Mouse (Mus musculus): ENCODE measurements around the gene Rer1. TPM values are rescaled to one million over a fixed set of nuclear protein-coding genes. Genes with fewer than 3 reads are reported as not detected.
"Not testable (repeated sequence)": the region's sequence is repeated elsewhere in the genome, so short reads cannot be mapped to it uniquely, and the experiment has no call there.

The Rer1 gene
- polyA plus RNA-seq, 1 experiment from 2014 or later, result 157 TPM

DNA sequence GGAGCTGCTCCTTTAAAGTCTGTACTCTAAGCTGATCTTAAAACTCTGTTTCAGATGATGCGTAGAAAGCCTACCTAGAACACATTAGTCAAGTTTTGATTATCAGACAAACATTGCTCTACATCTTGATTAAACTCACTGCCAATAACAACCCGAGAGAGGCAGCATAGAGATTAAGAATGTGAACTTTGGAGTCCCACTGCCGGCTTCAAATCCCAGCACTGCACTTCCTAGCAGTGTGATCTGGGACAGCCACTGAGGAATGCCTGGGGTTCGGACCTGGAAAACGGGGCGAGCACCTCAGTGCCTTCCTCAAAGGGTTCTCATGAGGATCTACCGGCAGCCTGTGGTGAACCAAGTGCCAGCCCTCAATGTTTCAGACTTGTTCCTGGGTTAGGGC, 1.8 kb downstream of the Rer1 start:
- Histone ChIP-seq H3K9me3 (ENCODE audit: control insufficient read depth, low read length) (no peaks in the 10 kb centered on the region), H3K4me3 (ENCODE audit: low read length) (no peak overlapping the region), H3K27ac (ENCODE audit: low read length) (no peak overlapping the region), H3K9ac (ENCODE audit: low read length) (peak overlapping the region; percentile 91), H3K4me2 (ENCODE audit: low read depth, low read length) (peak overlapping the region; percentile 80; the same call in 1 of the 2 replicates), H3K36me3 (ENCODE audit: control insufficient read depth, insufficient read depth, low read length) (peaks cover 13% of the 10 kb centered on the region), H3K27me3 (ENCODE audit: control insufficient read depth, insufficient read depth, low read depth, low read length) (no peaks in the 10 kb centered on the region), H3K4me1 (replicated peaks; ENCODE audit: control insufficient read depth, insufficient read depth, low read length) (peaks cover 26% of the 10 kb centered on the region)
- ATAC-seq (ENCODE audit: low read depth), result no peak
- WGBS, result 85% methylated on average over 7 of the region's 7 CpGs

DNA sequence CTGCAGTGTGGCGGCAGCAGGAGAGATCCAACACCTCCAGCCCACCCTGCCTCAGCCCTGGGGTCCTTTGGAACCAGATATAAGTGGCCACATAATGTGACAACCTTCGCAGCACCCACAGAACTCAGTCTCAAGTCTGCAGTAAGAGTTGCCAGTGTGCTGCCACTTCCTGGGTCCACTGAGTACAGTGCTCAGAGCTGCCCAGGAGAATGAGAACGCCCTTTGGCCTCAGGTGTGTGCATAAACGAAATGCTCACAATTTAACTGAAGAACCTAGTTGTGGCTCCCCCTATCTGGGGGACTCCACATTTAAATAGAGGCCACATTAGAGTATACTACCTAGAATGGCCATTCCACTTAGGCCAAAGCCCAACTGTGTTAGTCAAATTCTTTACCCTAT, 2.6 kb downstream of the Rer1 start:
- Histone ChIP-seq H3K9me3 (ENCODE audit: control insufficient read depth, low read length) (no peaks in the 10 kb centered on the region), H3K9ac (ENCODE audit: low read length) (no peak overlapping the region), H3K27ac (ENCODE audit: low read length) (no peak overlapping the region), H3K4me3 (ENCODE audit: low read length) (no peak overlapping the region), H3K4me2 (ENCODE audit: low read depth, low read length) (no peak overlapping the region), H3K4me1 (replicated peaks; ENCODE audit: control insufficient read depth, insufficient read depth, low read length) (peaks cover 26% of the 10 kb centered on the region), H3K27me3 (ENCODE audit: control insufficient read depth, insufficient read depth, low read depth, low read length) (no peaks in the 10 kb centered on the region), H3K36me3 (ENCODE audit: control insufficient read depth, insufficient read depth, low read length) (peaks cover 18% of the 10 kb centered on the region)
- 84% methylated on average over 4 of the region's 4 CpGs for WGBS
- no peak for ATAC-seq (ENCODE audit: low read depth)

DNA sequence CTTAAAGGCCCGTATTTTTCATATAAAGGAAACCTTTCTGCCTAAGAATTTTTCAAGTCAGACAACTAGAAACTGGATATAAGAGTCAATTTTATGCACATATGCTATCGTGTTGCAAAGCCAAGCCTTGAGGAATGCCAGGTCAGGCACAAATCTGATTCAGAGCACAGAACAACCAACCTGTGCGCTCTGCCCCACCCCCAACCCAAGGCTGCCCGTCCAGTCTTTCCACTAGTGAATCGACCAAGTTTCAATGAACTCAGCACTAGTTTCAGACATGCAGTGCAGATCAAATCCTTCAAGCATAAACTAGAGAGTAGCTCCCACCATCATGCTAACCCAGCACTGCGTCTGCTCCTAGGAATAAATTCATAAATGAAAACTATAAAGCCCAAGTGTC, 6.5 kb downstream of the Rer1 start:
- WGBS, result 70% methylated on average over 6 of the region's 6 CpGs
- Histone ChIP-seq H3K27ac (ENCODE audit: low read length) (no peak overlapping the region), H3K9me3 (ENCODE audit: control insufficient read depth, low read length) (no peaks in the 10 kb centered on the region), H3K4me2 (ENCODE audit: low read depth, low read length) (no peak overlapping the region), H3K27me3 (ENCODE audit: control insufficient read depth, insufficient read depth, low read depth, low read length) (no peaks in the 10 kb centered on the region), H3K4me3 (ENCODE audit: low read length) (no peak overlapping the region), H3K36me3 (ENCODE audit: control insufficient read depth, insufficient read depth, low read length) (peaks cover 48% of the 10 kb centered on the region), H3K9ac (ENCODE audit: low read length) (no peak overlapping the region), H3K4me1 (replicated peaks; ENCODE audit: control insufficient read depth, insufficient read depth, low read length) (peaks cover 13% of the 10 kb centered on the region)
- no peak for ATAC-seq (ENCODE audit: low read depth)

DNA sequence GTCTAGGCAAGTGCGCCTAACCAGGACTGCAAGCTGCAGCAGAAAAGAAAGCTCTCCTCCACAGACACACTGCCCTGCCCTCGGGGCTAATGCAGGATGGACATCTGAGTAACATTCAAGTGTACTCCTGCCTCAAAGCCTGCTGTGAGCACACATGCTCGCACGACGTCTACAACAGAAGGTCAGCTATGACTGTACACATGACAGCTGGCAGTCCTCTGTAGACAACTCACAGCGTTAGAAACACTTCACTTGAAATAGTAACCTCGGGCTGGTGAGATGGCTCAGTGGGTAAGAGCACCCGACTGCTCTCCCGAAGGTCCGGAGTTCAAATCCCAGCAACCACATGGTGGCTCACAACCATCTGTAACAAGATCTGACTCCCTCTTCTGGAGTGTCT, 7.4 kb downstream of the Rer1 start:
- ATAC-seq (ENCODE audit: low read depth), result peak; percentile 20; the same call in 1 of the 2 replicates
- WGBS, result 72% methylated on average over 10 of the region's 10 CpGs
- not testable (repeated sequence) for H3K9ac ChIP-seq (ENCODE audit: low read length); H3K4me3 ChIP-seq (ENCODE audit: low read length); H3K27me3 ChIP-seq (ENCODE audit: control insufficient read depth, insufficient read depth, low read depth, low read length); H3K27ac ChIP-seq (ENCODE audit: low read length); H3K4me1 ChIP-seq (replicated peaks; ENCODE audit: control insufficient read depth, insufficient read depth, low read length); H3K4me2 ChIP-seq (ENCODE audit: low read depth, low read length); H3K9me3 ChIP-seq (ENCODE audit: control insufficient read depth, low read length)
- peaks cover 52% of the 10 kb centered on the region for H3K36me3 ChIP-seq (ENCODE audit: control insufficient read depth, insufficient read depth, low read length)

DNA sequence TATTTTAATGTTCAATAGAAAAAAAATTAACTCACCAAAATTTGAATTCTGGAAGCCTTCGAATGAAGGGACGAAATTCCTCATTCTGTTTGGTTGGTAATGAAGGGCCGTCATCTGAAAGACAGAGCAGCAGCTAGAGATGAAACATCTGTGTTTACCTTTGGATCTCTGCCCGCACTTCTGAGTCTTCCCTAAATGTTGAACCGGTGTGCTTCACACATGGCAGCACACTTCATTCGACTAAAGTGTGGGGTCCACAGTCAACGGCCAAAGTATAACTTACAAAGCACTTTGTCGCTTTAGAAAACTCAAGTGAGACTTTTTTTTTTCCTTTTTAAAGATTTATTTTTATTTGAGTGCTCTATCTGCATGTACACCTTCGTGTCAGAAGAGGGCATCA, 9.5 kb downstream of the Rer1 start:
- no peak for ATAC-seq (ENCODE audit: low read depth)
- Histone ChIP-seq H3K27ac (ENCODE audit: low read length) (no peak overlapping the region), H3K9me3 (ENCODE audit: control insufficient read depth, low read length) (no peaks in the 10 kb centered on the region), H3K9ac (ENCODE audit: low read length) (no peak overlapping the region), H3K36me3 (ENCODE audit: control insufficient read depth, insufficient read depth, low read length) (peaks cover 67% of the 10 kb centered on the region), H3K4me3 (ENCODE audit: low read length) (no peak overlapping the region), H3K27me3 (ENCODE audit: control insufficient read depth, insufficient read depth, low read depth, low read length) (no peaks in the 10 kb centered on the region), H3K4me2 (ENCODE audit: low read depth, low read length) (no peak overlapping the region), H3K4me1 (replicated peaks; ENCODE audit: control insufficient read depth, insufficient read depth, low read length) (no peaks in the 10 kb centered on the region)
- 41% methylated on average over 9 of the region's 9 CpGs for WGBS

DNA sequence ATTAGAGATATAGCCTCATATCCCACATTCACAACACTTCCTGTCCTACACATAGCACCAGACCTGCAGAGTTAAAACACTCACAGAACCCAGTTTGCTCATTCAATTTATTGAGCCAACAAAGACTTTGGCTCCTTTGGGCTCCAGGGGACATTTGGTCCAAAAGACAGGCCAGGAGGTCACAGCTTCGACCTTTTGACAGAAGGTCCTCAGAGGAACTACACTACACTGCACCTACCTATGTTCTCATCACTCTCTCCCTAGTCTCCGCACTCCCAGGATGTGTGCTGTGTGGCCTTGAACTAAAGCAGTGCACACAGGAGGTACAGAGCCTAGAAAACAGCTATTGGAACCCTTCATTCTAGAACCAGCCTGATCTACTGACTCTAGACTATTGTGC, 10.4 kb downstream of the Rer1 start:
- peaks cover 76% of the 10 kb centered on the region for H3K36me3 ChIP-seq (ENCODE audit: control insufficient read depth, insufficient read depth, low read length)
- H3K27me3 ChIP-seq (ENCODE audit: control insufficient read depth, insufficient read depth, low read depth, low read length), result no peaks in the 10 kb centered on the region
- no peaks in the 10 kb centered on the region for H3K9me3 ChIP-seq (ENCODE audit: control insufficient read depth, low read length)
- ATAC-seq (ENCODE audit: low read depth), result no peak
- H3K27ac ChIP-seq (ENCODE audit: low read length), result no peak overlapping the region
- H3K4me1 ChIP-seq (replicated peaks; ENCODE audit: control insufficient read depth, insufficient read depth, low read length), result no peaks in the 10 kb centered on the region
- H3K4me3 ChIP-seq (ENCODE audit: low read length), result no peak overlapping the region
- no peak overlapping the region for H3K9ac ChIP-seq (ENCODE audit: low read length)
- no peak overlapping the region for H3K4me2 ChIP-seq (ENCODE audit: low read depth, low read length)
- WGBS, result 95% methylated on average over 2 of the region's 2 CpGs

DNA sequence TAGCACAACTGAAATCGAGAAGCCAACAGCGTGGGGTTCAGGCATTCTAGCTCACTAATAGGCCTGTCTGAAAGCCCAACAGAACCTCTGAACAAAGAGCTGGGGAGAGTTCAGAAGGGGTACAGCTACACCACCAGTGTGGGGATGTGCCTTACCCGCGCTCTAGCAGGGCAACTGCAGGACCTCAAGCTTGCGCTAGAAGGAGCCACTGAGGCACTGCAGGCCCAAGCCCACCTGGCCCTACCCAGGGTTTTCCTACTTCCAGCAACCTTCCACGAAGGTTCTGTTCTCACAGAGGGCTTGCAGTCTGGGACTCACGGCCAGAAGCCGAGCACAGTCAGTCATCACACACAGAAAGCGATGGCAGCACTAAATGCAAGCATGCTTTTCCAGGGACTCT, 11.0 kb downstream of the Rer1 start:
- peaks cover 76% of the 10 kb centered on the region for H3K36me3 ChIP-seq (ENCODE audit: control insufficient read depth, insufficient read depth, low read length)
- H3K27ac ChIP-seq (ENCODE audit: low read length), result no peak overlapping the region
- no peak overlapping the region for H3K4me3 ChIP-seq (ENCODE audit: low read length)
- no peak overlapping the region for H3K4me2 ChIP-seq (ENCODE audit: low read depth, low read length)
- WGBS, result 89% methylated on average over 9 of the region's 9 CpGs
- H3K9me3 ChIP-seq (ENCODE audit: control insufficient read depth, low read length), result no peaks in the 10 kb centered on the region
- H3K27me3 ChIP-seq (ENCODE audit: control insufficient read depth, insufficient read depth, low read depth, low read length), result no peaks in the 10 kb centered on the region
- no peaks in the 10 kb centered on the region for H3K4me1 ChIP-seq (replicated peaks; ENCODE audit: control insufficient read depth, insufficient read depth, low read length)
- no peak for ATAC-seq (ENCODE audit: low read depth)
- no peak overlapping the region for H3K9ac ChIP-seq (ENCODE audit: low read length)

DNA sequence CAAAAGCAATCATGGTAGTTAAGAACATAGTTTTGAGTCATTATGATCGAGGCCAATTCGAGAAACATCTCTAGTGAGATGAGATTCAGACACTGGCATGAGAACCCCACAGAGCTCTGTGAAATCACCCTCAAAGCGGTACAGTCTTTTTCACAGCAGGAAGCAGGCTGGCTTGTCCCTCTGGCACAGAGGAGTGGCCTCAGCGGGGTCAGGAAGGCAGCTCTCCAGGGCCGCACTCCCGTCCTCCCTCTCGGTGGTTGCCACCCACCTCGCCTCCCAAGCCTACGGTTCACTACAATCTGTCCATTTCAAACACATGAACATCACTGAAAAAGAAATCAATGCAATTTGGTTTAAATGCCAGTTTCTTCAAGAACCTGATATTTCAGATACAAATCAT, 11.8 kb downstream of the Rer1 start:
- H3K9me3 ChIP-seq (ENCODE audit: control insufficient read depth, low read length), result no peaks in the 10 kb centered on the region
- no peak overlapping the region for H3K4me3 ChIP-seq (ENCODE audit: low read length)
- ATAC-seq (ENCODE audit: low read depth), result no peak
- peaks cover 71% of the 10 kb centered on the region for H3K36me3 ChIP-seq (ENCODE audit: control insufficient read depth, insufficient read depth, low read length)
- no peak overlapping the region for H3K27ac ChIP-seq (ENCODE audit: low read length)
- WGBS, result 70% methylated on average over 9 of the region's 9 CpGs
- no peaks in the 10 kb centered on the region for H3K4me1 ChIP-seq (replicated peaks; ENCODE audit: control insufficient read depth, insufficient read depth, low read length)
- no peak overlapping the region for H3K9ac ChIP-seq (ENCODE audit: low read length)
- H3K27me3 ChIP-seq (ENCODE audit: control insufficient read depth, insufficient read depth, low read depth, low read length), result no peaks in the 10 kb centered on the region
- H3K4me2 ChIP-seq (ENCODE audit: low read depth, low read length), result no peak overlapping the region

DNA sequence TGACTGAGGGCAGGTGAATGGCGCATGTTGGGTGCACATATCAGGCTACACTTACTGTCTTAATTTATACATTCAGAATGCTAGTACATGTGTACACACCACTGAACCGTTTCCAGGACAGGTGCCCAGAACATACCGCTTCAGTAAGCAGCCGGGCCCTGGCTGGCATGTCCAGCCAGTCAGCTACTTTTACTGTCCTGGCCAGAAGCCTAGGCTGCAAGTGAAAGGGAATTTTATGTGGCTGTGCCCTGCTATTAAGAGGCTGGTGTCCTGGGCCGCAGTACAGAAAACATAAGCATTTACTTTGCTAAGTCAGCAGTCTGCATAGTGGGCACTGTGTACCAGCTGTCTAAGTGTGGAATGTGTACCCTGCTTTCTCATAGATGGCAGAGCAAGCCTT, 15.3 kb downstream of the Rer1 start:
- H3K36me3 ChIP-seq (ENCODE audit: control insufficient read depth, insufficient read depth, low read length), result peaks cover 55% of the 10 kb centered on the region
- no peaks in the 10 kb centered on the region for H3K9me3 ChIP-seq (ENCODE audit: control insufficient read depth, low read length)
- H3K27ac ChIP-seq (ENCODE audit: low read length), result no peak overlapping the region
- H3K4me2 ChIP-seq (ENCODE audit: low read depth, low read length), result no peak overlapping the region
- H3K27me3 ChIP-seq (ENCODE audit: control insufficient read depth, insufficient read depth, low read depth, low read length), result no peaks in the 10 kb centered on the region
- ATAC-seq (ENCODE audit: low read depth), result no peak
- H3K9ac ChIP-seq (ENCODE audit: low read length), result no peak overlapping the region
- 93% methylated on average over 5 of the region's 5 CpGs for WGBS
- no peak overlapping the region for H3K4me3 ChIP-seq (ENCODE audit: low read length)
- peaks cover 18% of the 10 kb centered on the region for H3K4me1 ChIP-seq (replicated peaks; ENCODE audit: control insufficient read depth, insufficient read depth, low read length)

DNA sequence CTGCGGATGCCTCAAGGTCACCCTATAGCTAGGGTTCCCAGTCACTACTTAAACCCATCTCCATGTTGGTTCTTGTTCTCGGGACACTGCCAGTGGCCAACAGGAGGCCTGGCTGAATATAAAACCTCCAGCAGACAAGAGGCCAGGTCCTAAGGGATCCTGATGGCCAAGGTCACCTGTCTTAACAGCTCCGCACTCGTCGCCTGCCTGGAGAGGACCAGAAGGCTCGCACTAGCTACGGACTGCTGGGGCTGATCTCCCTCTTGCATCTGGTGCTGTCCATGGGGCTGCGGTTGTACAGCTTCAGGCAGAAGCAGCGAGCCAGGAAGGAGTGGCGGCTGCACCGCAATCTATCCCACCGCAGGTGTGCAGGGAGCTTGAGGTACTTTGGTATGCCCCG, 16.0 kb downstream of the Rer1 start:
- Histone ChIP-seq H3K27ac (ENCODE audit: low read length) (no peak overlapping the region), H3K36me3 (ENCODE audit: control insufficient read depth, insufficient read depth, low read length) (peaks cover 49% of the 10 kb centered on the region), H3K9me3 (ENCODE audit: control insufficient read depth, low read length) (no peaks in the 10 kb centered on the region), H3K4me3 (ENCODE audit: low read length) (no peak overlapping the region), H3K9ac (ENCODE audit: low read length) (no peak overlapping the region), H3K27me3 (ENCODE audit: control insufficient read depth, insufficient read depth, low read depth, low read length) (no peaks in the 10 kb centered on the region), H3K4me1 (replicated peaks; ENCODE audit: control insufficient read depth, insufficient read depth, low read length) (peaks cover 18% of the 10 kb centered on the region), H3K4me2 (ENCODE audit: low read depth, low read length) (no peak overlapping the region)
- WGBS, result 89% methylated on average over 13 of the region's 13 CpGs
- no peak for ATAC-seq (ENCODE audit: low read depth)
